Mouse (Mus musculus): ENCODE measurements around the gene Pfn2. TPM values are rescaled to one million over a fixed set of nuclear protein-coding genes. Genes with fewer than 3 reads are reported as not detected.

The Pfn2 gene
- polyA plus RNA-seq, 1 experiment from 2014 or later: 590 TPM

Other genes starting within 250 kb of the Pfn2 start
- 77.0 and 82.4 TPM in 2 replicates for gene Commd2, start 196.4 kb downstream of the Pfn2 start, polyA plus RNA-seq (2015; fragmentation: Nextera tagmentation; extraction: Ambion mirVana)
- gene Ankub1, start 155.3 kb downstream of the Pfn2 start, polyA plus RNA-seq (2015; fragmentation: Nextera tagmentation; extraction: Ambion mirVana): 0.14 and 0.38 TPM in 2 replicates
- 70.2 and 72.7 TPM in 2 replicates for gene Rnf13, start 112.0 kb downstream of the Pfn2 start, polyA plus RNA-seq (2015; fragmentation: Nextera tagmentation; extraction: Ambion mirVana)